Mouse (Mus musculus): ENCODE data around the gene Slc10a7. TPM values are rescaled to one million over a fixed set of nuclear protein-coding genes. Genes with fewer than 3 reads are reported as not detected.

Gene Slc10a7
- polyA plus RNA-seq, 1 experiment = 3.5 TPM

DNA sequence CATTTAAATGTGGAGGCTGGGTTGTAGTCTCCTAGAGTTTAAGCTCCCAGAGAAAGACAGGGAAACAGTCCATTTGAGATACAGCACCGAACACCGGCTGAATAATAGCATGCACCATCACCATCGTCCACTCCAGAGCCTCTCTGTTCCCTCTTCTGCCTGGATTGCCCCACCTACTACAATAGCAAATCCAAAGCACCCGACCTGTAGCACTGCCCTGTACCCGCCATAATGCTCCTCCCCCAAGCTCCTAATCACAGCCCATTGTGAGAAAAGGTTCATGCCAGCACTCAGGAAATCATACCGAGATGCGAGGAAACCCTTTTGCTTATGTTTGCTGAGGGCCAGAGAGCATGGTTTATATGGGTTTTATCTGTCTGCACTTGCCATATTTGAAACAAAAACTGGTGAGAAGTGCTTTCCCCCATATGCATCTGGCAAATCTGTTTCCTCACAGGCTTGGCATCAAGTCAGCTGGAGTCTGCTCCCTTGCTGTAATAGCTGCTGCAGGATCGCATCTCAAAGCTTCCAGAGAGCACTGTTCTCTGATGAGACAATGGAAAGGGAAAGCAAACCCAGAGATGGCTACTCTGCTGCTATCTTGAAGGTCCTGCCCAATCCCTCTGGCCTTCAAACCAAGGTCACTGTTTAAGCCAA is 138.0 kb downstream of the Slc10a7 start:
- H3K36me3 ChIP-seq (ENCODE audit: control insufficient read depth, insufficient read depth) = no peaks in the 10 kb centered on the region
- H3K4me2 ChIP-seq (ENCODE audit: low read depth) = no peak overlapping the region

DNA sequence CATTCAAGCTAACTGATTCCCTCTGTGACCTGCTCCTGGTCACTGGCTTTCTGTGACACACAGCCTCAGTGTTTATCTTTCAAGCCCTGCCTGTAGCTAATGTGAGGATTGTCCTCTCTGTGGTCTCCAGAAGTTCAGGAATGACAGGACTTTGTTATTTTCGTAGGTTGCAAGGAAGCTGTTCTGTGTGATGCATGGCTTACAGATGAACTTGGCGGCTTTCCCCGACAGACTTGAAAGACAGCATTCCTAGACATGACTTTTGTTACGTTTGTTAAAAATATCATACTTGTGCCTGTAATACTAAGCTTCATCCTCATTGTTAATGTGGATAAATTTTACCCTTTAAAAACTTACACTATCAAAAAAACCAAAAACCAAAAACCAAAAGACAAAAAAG is 138.7 kb downstream of the Slc10a7 start:
- Histone ChIP-seq H3K79me2 (ENCODE audit: control insufficient read depth, insufficient read depth) (no peaks in the 10 kb centered on the region), H3K4me2 (ENCODE audit: low read depth) (no peak overlapping the region)
- TF ChIP-seq CEBPB (IDR thresholded peaks at IDR 0.05; ENCODE audit: insufficient read depth, poor library complexity, severe bottlenecking) (no peak), USF1 (IDR thresholded peaks at IDR 0.05; ENCODE audit: low read depth) (no peak), POLR2A (IDR thresholded peaks at IDR 0.05; ENCODE audit: insufficient read length, low read depth) (no peak), TCF12 (IDR thresholded peaks at IDR 0.05; ENCODE audit: insufficient read depth, poor library complexity, severe bottlenecking) (no peak), MYOD1 (IDR thresholded peaks at IDR 0.05; ENCODE audit: control insufficient read depth in 1 of 3, insufficient read length in 2 of 3, low read depth in 2 of 3) (no peak), REST (IDR thresholded peaks at IDR 0.05; ENCODE audit: insufficient read depth, insufficient read length) (no peak), E2F4 (IDR thresholded peaks at IDR 0.05; ENCODE audit: insufficient read depth) (no peak), MAX (IDR thresholded peaks at IDR 0.05; ENCODE audit: low read depth) (no peak), TCF3 (IDR thresholded peaks at IDR 0.05; ENCODE audit: insufficient read length, low read depth) (no peak), SRF (IDR thresholded peaks at IDR 0.05; ENCODE audit: control insufficient read depth, insufficient read length, low read depth) (no peak), MYOG (IDR thresholded peaks at IDR 0.05; ENCODE audit: control insufficient read depth in 1 of 3, insufficient read depth in 1 of 3, insufficient read length in 2 of 3, low read depth in 2 of 3) (no peak), POLR2AphosphoS2 (IDR thresholded peaks at IDR 0.05; ENCODE audit: insufficient read length, low read depth) (no peak)

More for the DNA sequence above, 138.0 kb downstream of the Slc10a7 start:
- Histone ChIP-seq H3K27me3 (ENCODE audit: control insufficient read depth, insufficient read depth, insufficient read length) (no peaks in the 10 kb centered on the region), H3K4me3 (no peak overlapping the region), H3K79me2 (ENCODE audit: control insufficient read depth, insufficient read depth) (no peaks in the 10 kb centered on the region), H3ac (ENCODE audit: control insufficient read depth, insufficient read length) (no peak overlapping the region)
- no peak for TF ChIP-seq TCF12 (IDR thresholded peaks at IDR 0.05; ENCODE audit: insufficient read depth, poor library complexity, severe bottlenecking)
- TF ChIP-seq MAX (IDR thresholded peaks at IDR 0.05; ENCODE audit: low read depth) = no peak
- no peak for TF ChIP-seq POLR2AphosphoS2 (IDR thresholded peaks at IDR 0.05; ENCODE audit: insufficient read length, low read depth)
- no peak for TF ChIP-seq CEBPB (IDR thresholded peaks at IDR 0.05; ENCODE audit: insufficient read depth, poor library complexity, severe bottlenecking)
- TF ChIP-seq MYOG (IDR thresholded peaks at IDR 0.05; ENCODE audit: control insufficient read depth in 1 of 3, insufficient read depth in 1 of 3, insufficient read length in 2 of 3, low read depth in 2 of 3) = no peak
- no peak for TF ChIP-seq MYOD1 (IDR thresholded peaks at IDR 0.05; ENCODE audit: control insufficient read depth in 1 of 3, insufficient read length in 2 of 3, low read depth in 2 of 3)
- no peak for TF ChIP-seq SRF (IDR thresholded peaks at IDR 0.05; ENCODE audit: control insufficient read depth, insufficient read length, low read depth)
- no peak for TF ChIP-seq E2F4 (IDR thresholded peaks at IDR 0.05; ENCODE audit: insufficient read depth)

GRCm38 (mm10) chr8:78648918-78649317 is 139.8 kb downstream of the Slc10a7 start:
- H3K4me3 ChIP-seq = no peak overlapping the region
- H3K27me3 ChIP-seq (ENCODE audit: control insufficient read depth, insufficient read depth, insufficient read length) = no peaks in the 10 kb centered on the region
- no peak overlapping the region for H3ac ChIP-seq (ENCODE audit: control insufficient read depth, insufficient read length)
- no peaks in the 10 kb centered on the region for H3K36me3 ChIP-seq (ENCODE audit: control insufficient read depth, insufficient read depth)
- TF ChIP-seq CEBPB (IDR thresholded peaks at IDR 0.05; ENCODE audit: insufficient read depth, poor library complexity, severe bottlenecking) = peak; percentile 57; the same call in 1 of the 2 replicates
- TF ChIP-seq POLR2AphosphoS2 (IDR thresholded peaks at IDR 0.05; ENCODE audit: insufficient read length, low read depth) = no peak
- H3K4me2 ChIP-seq (ENCODE audit: low read depth) = no peak overlapping the region
- no peaks in the 10 kb centered on the region for H3K79me2 ChIP-seq (ENCODE audit: control insufficient read depth, insufficient read depth)

More for the DNA sequence above, 138.7 kb downstream of the Slc10a7 start:
- H3K36me3 ChIP-seq (ENCODE audit: control insufficient read depth, insufficient read depth) = no peaks in the 10 kb centered on the region
- H3K27me3 ChIP-seq (ENCODE audit: control insufficient read depth, insufficient read depth, insufficient read length) = no peaks in the 10 kb centered on the region
- H3K4me3 ChIP-seq = no peak overlapping the region
- H3ac ChIP-seq (ENCODE audit: control insufficient read depth, insufficient read length) = no peak overlapping the region

- H3K4me2 ChIP-seq (ENCODE audit: low read depth) = no peak overlapping the region
- no peaks in the 10 kb centered on the region for H3K27me3 ChIP-seq (ENCODE audit: control insufficient read depth, insufficient read depth, insufficient read length)
- no peak overlapping the region for H3K4me3 ChIP-seq
Measured at GRCm38 (mm10) chr8:78651670-78652069, 142.5 kb downstream of the Slc10a7 start.

More at GRCm38 (mm10) chr8:78651670-78652069, 142.5 kb downstream of the Slc10a7 start:
- no peaks in the 10 kb centered on the region for H3K79me2 ChIP-seq (ENCODE audit: control insufficient read depth, insufficient read depth)
- H3ac ChIP-seq (ENCODE audit: control insufficient read depth, insufficient read length) = no peak overlapping the region
- H3K36me3 ChIP-seq (ENCODE audit: control insufficient read depth, insufficient read depth) = no peaks in the 10 kb centered on the region
- no peak for TF ChIP-seq MYOG (IDR thresholded peaks at IDR 0.05; ENCODE audit: control insufficient read depth in 1 of 3, insufficient read depth in 1 of 3, insufficient read length in 2 of 3, low read depth in 2 of 3)
- TF ChIP-seq USF1 (IDR thresholded peaks at IDR 0.05; ENCODE audit: low read depth) = no peak
- TF ChIP-seq REST (IDR thresholded peaks at IDR 0.05; ENCODE audit: insufficient read depth, insufficient read length) = no peak
- TF ChIP-seq POLR2AphosphoS2 (IDR thresholded peaks at IDR 0.05; ENCODE audit: insufficient read length, low read depth) = no peak
- no peak for TF ChIP-seq MYOD1 (IDR thresholded peaks at IDR 0.05; ENCODE audit: control insufficient read depth in 1 of 3, insufficient read length in 2 of 3, low read depth in 2 of 3)
- TF ChIP-seq E2F4 (IDR thresholded peaks at IDR 0.05; ENCODE audit: insufficient read depth) = no peak
- no peak for TF ChIP-seq CEBPB (IDR thresholded peaks at IDR 0.05; ENCODE audit: insufficient read depth, poor library complexity, severe bottlenecking)
- TF ChIP-seq TCF3 (IDR thresholded peaks at IDR 0.05; ENCODE audit: insufficient read length, low read depth) = no peak
- TF ChIP-seq SRF (IDR thresholded peaks at IDR 0.05; ENCODE audit: control insufficient read depth, insufficient read length, low read depth) = no peak

All from myocyte (in vitro differentiated cells).